Mouse (Mus musculus) granulocyte monocyte progenitor cell, adult 5-6 weeks (primary cell): ENCODE data around the gene Zfp512b. TPM values are rescaled to one million over a fixed set of nuclear protein-coding genes. Genes with fewer than 3 reads are reported as not detected.

Experiments used
- ATAC-seq: replicated peaks from 2 replicates; pipeline ENCODE4 v1.8.0; 2016; ENCODE audit warnings: mild to moderate bottlenecking, moderate TSS enrichment, inconsistent platforms; ENCODE audit not compliant: poor library complexity, severe bottlenecking
- total RNA-seq, 2 experiments: library from RNA; stranded (forward) in 1 of 2; stranded (reverse) in 1 of 2; fragments of 200-712, 200-1000 nt in 1 of 2; fragments of >200 nt in 1 of 2; fragmentation: Nextera tagmentation in 1 of 2; gene quantifications; 2 replicates each; pipeline ENCODE4 v1.2.3; 2014 to 2017

Gene Zfp512b
- total RNA-seq (2014; fragmentation: Nextera tagmentation) (21.1 and 23.5 TPM in 2 replicates), total RNA-seq (2017) (11.6 and 15.6 TPM in 2 replicates)

- peak; percentile 42 for ATAC-seq
These were observed at the start of gene Zfp512b for GRCm38 (mm10) chr2:181592231-181593041. Gene Zfp512b (minus strand): TSS chr2:181592803.

GRCm38 (mm10) chr2:181635865-181636264, 43.3 kb upstream of the Zfp512b start:
- ATAC-seq, result no peak

GRCm38 (mm10) chr2:181632624-181633023, 40.0 kb upstream of the Zfp512b start:
- no peak for ATAC-seq

- ATAC-seq, result no peak
These were observed 35.9 kb upstream of the Zfp512b start for GRCm38 (mm10) chr2:181628471-181628870.

GRCm38 (mm10) chr2:181623401-181623800, 30.8 kb upstream of the Zfp512b start:
- ATAC-seq, result peak; percentile 50; the same call in 1 of the 2 replicates

- no peak for ATAC-seq
These were observed 26.3 kb upstream of the Zfp512b start for GRCm38 (mm10) chr2:181618761-181619495.

GRCm38 (mm10) chr2:181602367-181602766, 9.8 kb upstream of the Zfp512b start:
- no peak for ATAC-seq

- ATAC-seq, result no peak
These were observed 9.1 kb upstream of the Zfp512b start for GRCm38 (mm10) chr2:181601751-181602145.

GRCm38 (mm10) chr2:181600828-181601750, 8.5 kb upstream of the Zfp512b start:
- peak; percentile 79 for ATAC-seq

- no peak for ATAC-seq
These were observed 7.7 kb upstream of the Zfp512b start for GRCm38 (mm10) chr2:181600226-181600758.

GRCm38 (mm10) chr2:181598454-181599351, 6.1 kb upstream of the Zfp512b start, which contains the start of gene Samd10:
Gene Samd10 (minus strand): TSS chr2:181599212.
- peak; percentile 26 for ATAC-seq

GRCm38 (mm10) chr2:181597378-181598061, 4.9 kb upstream of the Zfp512b start:
- ATAC-seq, result peak; percentile 38

GRCm38 (mm10) chr2:181596221-181596960, 3.8 kb upstream of the Zfp512b start:
- no peak for ATAC-seq

- ATAC-seq, result no peak
These were observed 2.5 kb upstream of the Zfp512b start for GRCm38 (mm10) chr2:181594946-181595696.

GRCm38 (mm10) chr2:181593937-181594336, 1.3 kb upstream of the Zfp512b start:
- no peak; the same call in 1 of the 2 replicates for ATAC-seq

GRCm38 (mm10) chr2:181593042-181593421, 429 bp upstream of the Zfp512b start:
- peak; percentile 29 for ATAC-seq

GRCm38 (mm10) chr2:181591528-181592085, 996 bp downstream of the Zfp512b start, which contains the start of gene Prpf6:
Gene Prpf6 (plus strand): TSS chr2:181591868.
- no peak for ATAC-seq
